Mouse (Mus musculus) spleen, adult 2 months (tissue): Measurements from ENCODE around the gene Polr2a. TPM values are rescaled to one million over a fixed set of nuclear protein-coding genes. Genes with fewer than 3 reads are reported as not detected.

Source experiments
- DNase-seq, 2 experiments: peaks; one replicate each; pipeline versions ENCODE4 v3.0.0 to v3.0.0-alpha.2; 2012 to 2021; ENCODE audit warnings: low spot score in 2 of 2, low read depth in 1 of 2
- H3K27ac ChIP-seq: fragments of 200-500 bp; 2 replicates; pipeline ENCODE4 v1.5.1; 2012; ENCODE audit warnings: low read length, inconsistent platforms; ENCODE audit not compliant: insufficient read depth
- H3K27me3 ChIP-seq: fragments of 200-500 bp; 2 replicates; pipeline ENCODE4 v1.6.1; 2012; ENCODE audit warnings: mild to moderate bottlenecking, moderate library complexity, low read length, inconsistent platforms; ENCODE audit not compliant: control insufficient read depth, insufficient read depth
- H3K36me3 ChIP-seq: fragments of 200-500 bp; 2 replicates; pipeline ENCODE4 v1.6.1; 2012; ENCODE audit warnings: mild to moderate bottlenecking, low read length, inconsistent platforms; ENCODE audit not compliant: control insufficient read depth, insufficient read depth
- H3K4me1 ChIP-seq: fragments of 200-500 bp; 2 replicates; pipeline ENCODE4 v1.6.1; 2011; ENCODE audit warnings: inconsistent platforms; ENCODE audit not compliant: control insufficient read depth, insufficient read depth, insufficient read length
- H3K4me3 ChIP-seq: fragments of 200-500 bp; 2 replicates; pipeline ENCODE4 v1.5.1; 2011; ENCODE audit warnings: mild to moderate bottlenecking, inconsistent platforms; ENCODE audit not compliant: insufficient read depth, insufficient read length; ENCODE audit errors: extremely low read depth
- CTCF ChIP-seq: fragments of 200-500 bp; IDR thresholded peaks from 2 replicates; pipeline ENCODE4 v1.5.1; 2011; ENCODE audit warnings: mild to moderate bottlenecking, inconsistent platforms; ENCODE audit not compliant: insufficient read depth, insufficient read length, insufficient replicate concordance; ENCODE audit errors: extremely low read depth
- POLR2A ChIP-seq: fragments of 200-500 bp; IDR thresholded peaks from 2 replicates; pipeline ENCODE4 v1.6.1; 2011; ENCODE audit warnings: low read depth, low read length, inconsistent platforms
- WGBS: fragments of 180-500 bp; shearing (Covaris S2); methylation state at CpG from one replicate; pipeline ENCODE4 v1.1.7; 2018; 5-methylcytosine and 5-hydroxymethylcytosine counted together
- polyA plus RNA-seq: library from polyadenylated mRNA; depleted of rRNA; stranded (reverse); fragments of >200 nt; gene quantifications from 2 replicates; pipeline ENCODE4 v1.2.3, GENCODE M21; 2012

Polr2a gene
- polyA plus RNA-seq, 1 experiment, result 45.4 TPM

- Histone ChIP-seq H3K4me1 (peaks cover 18% of the 10 kb centered on the region), H3K36me3 (no peaks in the 10 kb centered on the region), H3K27ac (no peak overlapping the region), H3K27me3 (peaks cover 3% of the 10 kb centered on the region), H3K4me3 (peak overlapping the region; percentile 71; the same call in 1 of the 2 replicates)
- 6% methylated on average over 13 of the region's 13 CpGs for WGBS
- no peak for DNase-seq
- TF ChIP-seq POLR2A, result no peak
- TF ChIP-seq CTCF, result no peak
These were observed 37.6 kb upstream of the Polr2a start for GRCm38 (mm10) chr11:69795983-69796435.

- H3K27ac ChIP-seq, result peak within 1 kb of the TSS; percentile 42; the same call in 1 of the 2 replicates
- peak; percentile 92 to 95 for DNase-seq
- no peaks in the 10 kb centered on the region for H3K27me3 ChIP-seq
- peak within 1 kb of the TSS; percentile 71 for H3K4me3 ChIP-seq
- peaks cover 12% of the 10 kb centered on the region for H3K4me1 ChIP-seq
- H3K36me3 ChIP-seq, result no peaks in the 10 kb centered on the region
- 1% methylated on average over 52 of the region's 52 CpGs for WGBS
- TF ChIP-seq POLR2A, result peak; percentile 51
- TF ChIP-seq CTCF, result no peak
These were observed 36.9 kb upstream of the Polr2a start, which contains the start of gene Chrnb1 for GRCm38 (mm10) chr11:69795168-69795982. Gene Chrnb1, minus strand, starts transcription at chr11:69795943.

GRCm38 (mm10) chr11:69793429-69793828 lies 35.0 kb upstream of the Polr2a start:
- TF ChIP-seq POLR2A (no peak), CTCF (no peak)
- no peak overlapping the region for H3K27ac ChIP-seq
- H3K36me3 ChIP-seq, result no peaks in the 10 kb centered on the region
- no peaks in the 10 kb centered on the region for H3K4me1 ChIP-seq
- H3K4me3 ChIP-seq, result no peak overlapping the region
- WGBS, result 75% methylated on average over 5 of the region's 5 CpGs
- no peak for DNase-seq
- no peaks in the 10 kb centered on the region for H3K27me3 ChIP-seq

DNA sequence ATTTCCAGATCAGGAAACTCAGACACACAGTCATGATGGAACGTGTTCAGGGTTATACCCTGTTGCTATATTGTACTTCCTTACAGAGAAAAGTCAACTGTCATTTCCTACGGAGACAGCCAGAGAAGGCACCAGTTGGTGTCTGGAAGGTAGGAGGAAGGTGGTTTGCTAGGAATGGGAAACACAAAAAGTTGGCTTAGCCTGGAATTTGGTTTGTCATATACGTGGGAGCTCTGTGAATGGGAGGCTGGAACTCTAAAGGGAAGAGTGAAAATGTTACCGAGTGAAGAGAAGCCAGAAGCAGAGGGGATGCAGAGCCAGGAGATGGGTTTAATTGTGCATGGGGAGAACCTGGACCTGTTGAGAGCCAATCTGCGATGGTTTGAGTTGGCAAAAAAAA lies 33.0 kb upstream of the Polr2a start:
- Histone ChIP-seq H3K36me3 (no peaks in the 10 kb centered on the region), H3K4me3 (no peak overlapping the region), H3K27me3 (no peaks in the 10 kb centered on the region), H3K27ac (no peak overlapping the region), H3K4me1 (no peaks in the 10 kb centered on the region)
- TF ChIP-seq POLR2A (no peak), CTCF (no peak)
- 82% methylated on average over 5 of the region's 5 CpGs for WGBS
- no peak for DNase-seq

- Histone ChIP-seq H3K27me3 (no peaks in the 10 kb centered on the region), H3K4me3 (no peak overlapping the region), H3K36me3 (no peaks in the 10 kb centered on the region), H3K27ac (no peak overlapping the region), H3K4me1 (no peaks in the 10 kb centered on the region)
- WGBS, result 80% methylated on average over 5 of the region's 5 CpGs
- no peak for DNase-seq
- TF ChIP-seq POLR2A, result no peak
- no peak for TF ChIP-seq CTCF
These were observed 31.0 kb upstream of the Polr2a start for GRCm38 (mm10) chr11:69789431-69789830.

- Histone ChIP-seq H3K36me3 (no peaks in the 10 kb centered on the region), H3K4me3 (no peak overlapping the region), H3K4me1 (no peaks in the 10 kb centered on the region), H3K27me3 (no peaks in the 10 kb centered on the region), H3K27ac (no peak overlapping the region)
- 84% methylated on average over 5 of the region's 5 CpGs for WGBS
- no peak for DNase-seq
- TF ChIP-seq CTCF (no peak), POLR2A (no peak)
These were observed 28.9 kb upstream of the Polr2a start for GRCm38 (mm10) chr11:69787306-69787705.

DNA sequence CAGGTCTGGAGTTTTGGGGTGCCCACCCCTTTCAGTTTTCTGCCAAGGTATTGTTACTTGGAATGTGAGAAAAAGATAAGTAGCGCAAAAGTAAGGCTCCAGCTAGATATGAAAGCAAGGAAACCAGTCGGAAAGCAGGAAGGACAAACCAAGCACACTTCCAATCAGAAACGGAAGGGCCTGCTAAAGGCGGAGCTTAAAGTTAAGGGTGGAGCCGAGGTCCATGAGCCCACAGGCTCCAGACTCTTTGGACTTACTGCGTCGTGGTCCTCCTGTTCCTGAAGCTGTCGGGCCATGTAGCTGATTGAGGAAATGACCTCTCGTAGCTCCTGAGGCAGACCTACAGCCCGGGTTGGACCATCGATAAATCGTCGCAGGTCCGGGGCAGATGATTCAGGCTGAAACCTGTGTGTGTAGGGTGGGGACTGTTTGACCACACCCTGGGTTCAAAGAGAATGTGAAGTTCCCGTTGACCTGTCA lies 26.4 kb upstream of the Polr2a start:
- H3K4me1 ChIP-seq, result no peaks in the 10 kb centered on the region
- H3K4me3 ChIP-seq, result peak overlapping the region; percentile 8; the same call in 1 of the 2 replicates
- no peak overlapping the region for H3K27ac ChIP-seq
- 50% methylated on average over 15 of the region's 15 CpGs for WGBS
- no peaks in the 10 kb centered on the region for H3K36me3 ChIP-seq
- DNase-seq, result no peak
- H3K27me3 ChIP-seq, result no peaks in the 10 kb centered on the region
- TF ChIP-seq CTCF, result no peak
- TF ChIP-seq POLR2A, result no peak
